Mouse (Mus musculus): ENCODE data around the gene Prkn. TPM values are rescaled to one million over a fixed set of nuclear protein-coding genes. Genes with fewer than 3 reads are reported as not detected.

Prkn gene
- polyA plus RNA-seq, 1 experiment = 3.0 TPM

GRCm38 (mm10) chr17:11550562-11550961 is 710.4 kb downstream of the Prkn start:
- DNase-seq = no peak
- Histone ChIP-seq H3K4me1 (ENCODE audit: control insufficient read depth, insufficient read depth, low read length) (no peaks in the 10 kb centered on the region), H3K4me3 (replicated peaks; ENCODE audit: extremely low read depth, low read depth, low read length) (no peak overlapping the region)
- 45% methylated on average over 5 of the region's 5 CpGs for WGBS
- TF ChIP-seq CTCF (IDR thresholded peaks at IDR 0.05; ENCODE audit: insufficient read depth, low read length) (no peak), POLR2A (IDR thresholded peaks at IDR 0.05; ENCODE audit: borderline replicate concordance, extremely low read depth, low read depth, low read length) (no peak)

GRCm38 (mm10) chr17:11565681-11566080 is 725.5 kb downstream of the Prkn start:
- Histone ChIP-seq H3K4me1 (ENCODE audit: control insufficient read depth, insufficient read depth, low read length) (no peaks in the 10 kb centered on the region), H3K4me3 (replicated peaks; ENCODE audit: extremely low read depth, low read depth, low read length) (no peak overlapping the region)
- 81% methylated on average over 6 of the region's 6 CpGs for WGBS
- TF ChIP-seq CTCF (IDR thresholded peaks at IDR 0.05; ENCODE audit: insufficient read depth, low read length) = no peak
- no peak for TF ChIP-seq POLR2A (IDR thresholded peaks at IDR 0.05; ENCODE audit: borderline replicate concordance, extremely low read depth, low read depth, low read length)
- DNase-seq = no peak

GRCm38 (mm10) chr17:11570392-11570791 is 730.2 kb downstream of the Prkn start:
- no peak for TF ChIP-seq POLR2A (IDR thresholded peaks at IDR 0.05; ENCODE audit: borderline replicate concordance, extremely low read depth, low read depth, low read length)
- no peak for TF ChIP-seq CTCF (IDR thresholded peaks at IDR 0.05; ENCODE audit: insufficient read depth, low read length)
- no peaks in the 10 kb centered on the region for H3K4me1 ChIP-seq (ENCODE audit: control insufficient read depth, insufficient read depth, low read length)
- H3K4me3 ChIP-seq (replicated peaks; ENCODE audit: extremely low read depth, low read depth, low read length) = no peak overlapping the region
- no peak for DNase-seq
- WGBS = 71% methylated on average over 8 of the region's 8 CpGs

- TF ChIP-seq POLR2A (IDR thresholded peaks at IDR 0.05; ENCODE audit: borderline replicate concordance, extremely low read depth, low read depth, low read length) = no peak
- no peak for TF ChIP-seq CTCF (IDR thresholded peaks at IDR 0.05; ENCODE audit: insufficient read depth, low read length)
- no peaks in the 10 kb centered on the region for H3K4me1 ChIP-seq (ENCODE audit: control insufficient read depth, insufficient read depth, low read length)
- no peak for DNase-seq
- no peak overlapping the region for H3K4me3 ChIP-seq (replicated peaks; ENCODE audit: extremely low read depth, low read depth, low read length)
- 88% methylated on average over 9 of the region's 9 CpGs for WGBS
These were observed 733.5 kb downstream of the Prkn start for GRCm38 (mm10) chr17:11573666-11574065.

GRCm38 (mm10) chr17:11585491-11585890 is 745.3 kb downstream of the Prkn start:
- WGBS = 75% methylated on average over 4 of the region's 4 CpGs
- H3K4me1 ChIP-seq (ENCODE audit: control insufficient read depth, insufficient read depth, low read length) = no peaks in the 10 kb centered on the region
- no peak overlapping the region for H3K4me3 ChIP-seq (replicated peaks; ENCODE audit: extremely low read depth, low read depth, low read length)
- no peak for DNase-seq
- TF ChIP-seq CTCF (IDR thresholded peaks at IDR 0.05; ENCODE audit: insufficient read depth, low read length) = no peak
- no peak for TF ChIP-seq POLR2A (IDR thresholded peaks at IDR 0.05; ENCODE audit: borderline replicate concordance, extremely low read depth, low read depth, low read length)

- DNase-seq = no peak
- WGBS = 89% methylated on average over 5 of the region's 5 CpGs
- TF ChIP-seq POLR2A (IDR thresholded peaks at IDR 0.05; ENCODE audit: borderline replicate concordance, extremely low read depth, low read depth, low read length) = no peak
- TF ChIP-seq CTCF (IDR thresholded peaks at IDR 0.05; ENCODE audit: insufficient read depth, low read length) = no peak
- H3K4me1 ChIP-seq (ENCODE audit: control insufficient read depth, insufficient read depth, low read length) = 0 out of 2 replicates have a peak, but pooled peaks cover 2% of the 10 kb centered on the region
- H3K4me3 ChIP-seq (replicated peaks; ENCODE audit: extremely low read depth, low read depth, low read length) = no peak overlapping the region
These were observed 767.7 kb downstream of the Prkn start for GRCm38 (mm10) chr17:11607931-11608330.

- Histone ChIP-seq H3K4me3 (replicated peaks; ENCODE audit: extremely low read depth, low read depth, low read length) (no peak overlapping the region), H3K4me1 (ENCODE audit: control insufficient read depth, insufficient read depth, low read length) (0 out of 2 replicates have a peak, but pooled peaks cover 2% of the 10 kb centered on the region)
- WGBS = 9% methylated on average over 7 of the region's 7 CpGs
- peak; percentile 26 for DNase-seq
- no peak for TF ChIP-seq POLR2A (IDR thresholded peaks at IDR 0.05; ENCODE audit: borderline replicate concordance, extremely low read depth, low read depth, low read length)
- peak; percentile 80 for TF ChIP-seq CTCF (IDR thresholded peaks at IDR 0.05; ENCODE audit: insufficient read depth, low read length)
These were observed 771.3 kb downstream of the Prkn start for GRCm38 (mm10) chr17:11611459-11611858.

GRCm38 (mm10) chr17:11612801-11613531 is 772.8 kb downstream of the Prkn start:
- Histone ChIP-seq H3K4me3 (replicated peaks; ENCODE audit: extremely low read depth, low read depth, low read length) (no peak overlapping the region), H3K4me1 (ENCODE audit: control insufficient read depth, insufficient read depth, low read length) (0 out of 2 replicates have a peak, but pooled peaks cover 2% of the 10 kb centered on the region)
- TF ChIP-seq CTCF (IDR thresholded peaks at IDR 0.05; ENCODE audit: insufficient read depth, low read length) (no peak), POLR2A (IDR thresholded peaks at IDR 0.05; ENCODE audit: borderline replicate concordance, extremely low read depth, low read depth, low read length) (no peak)
- WGBS = 39% methylated on average over 21 of the region's 21 CpGs
- no peak for DNase-seq

GRCm38 (mm10) chr17:11617552-11617951 is 777.4 kb downstream of the Prkn start:
- 73% methylated on average over 2 of the region's 2 CpGs for WGBS
- Histone ChIP-seq H3K4me1 (ENCODE audit: control insufficient read depth, insufficient read depth, low read length) (0 out of 2 replicates have a peak, but pooled peaks cover 2% of the 10 kb centered on the region), H3K4me3 (replicated peaks; ENCODE audit: extremely low read depth, low read depth, low read length) (no peak overlapping the region)
- TF ChIP-seq CTCF (IDR thresholded peaks at IDR 0.05; ENCODE audit: insufficient read depth, low read length) = no peak
- TF ChIP-seq POLR2A (IDR thresholded peaks at IDR 0.05; ENCODE audit: borderline replicate concordance, extremely low read depth, low read depth, low read length) = no peak
- DNase-seq = no peak

Data from lung, adult 2 months (tissue).